Mouse (Mus musculus): Measurements from ENCODE around the gene Gm36028.

The Gm36028 gene

DNA sequence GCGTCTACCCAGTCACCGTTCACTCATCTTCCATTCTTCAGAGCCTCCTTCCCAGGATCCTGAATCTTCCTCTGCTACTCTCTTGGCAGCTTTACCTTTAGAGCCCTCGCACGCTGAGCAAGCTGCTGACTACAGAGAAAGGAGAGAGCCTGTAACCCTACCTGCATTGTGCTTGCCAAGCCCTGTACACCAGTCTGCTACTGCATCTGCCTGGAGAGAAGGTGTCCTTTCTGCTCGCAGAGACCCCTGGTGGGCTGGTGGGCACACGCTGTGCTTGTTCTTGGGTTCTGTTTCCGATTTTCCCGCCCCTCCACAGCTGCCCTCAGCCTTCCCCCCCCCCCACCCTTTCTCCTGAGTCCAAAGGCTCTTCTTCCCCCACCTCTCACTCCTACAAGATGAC lies 53.7 kb downstream of the Gm36028 start:
- no peak for DNase-seq

DNA sequence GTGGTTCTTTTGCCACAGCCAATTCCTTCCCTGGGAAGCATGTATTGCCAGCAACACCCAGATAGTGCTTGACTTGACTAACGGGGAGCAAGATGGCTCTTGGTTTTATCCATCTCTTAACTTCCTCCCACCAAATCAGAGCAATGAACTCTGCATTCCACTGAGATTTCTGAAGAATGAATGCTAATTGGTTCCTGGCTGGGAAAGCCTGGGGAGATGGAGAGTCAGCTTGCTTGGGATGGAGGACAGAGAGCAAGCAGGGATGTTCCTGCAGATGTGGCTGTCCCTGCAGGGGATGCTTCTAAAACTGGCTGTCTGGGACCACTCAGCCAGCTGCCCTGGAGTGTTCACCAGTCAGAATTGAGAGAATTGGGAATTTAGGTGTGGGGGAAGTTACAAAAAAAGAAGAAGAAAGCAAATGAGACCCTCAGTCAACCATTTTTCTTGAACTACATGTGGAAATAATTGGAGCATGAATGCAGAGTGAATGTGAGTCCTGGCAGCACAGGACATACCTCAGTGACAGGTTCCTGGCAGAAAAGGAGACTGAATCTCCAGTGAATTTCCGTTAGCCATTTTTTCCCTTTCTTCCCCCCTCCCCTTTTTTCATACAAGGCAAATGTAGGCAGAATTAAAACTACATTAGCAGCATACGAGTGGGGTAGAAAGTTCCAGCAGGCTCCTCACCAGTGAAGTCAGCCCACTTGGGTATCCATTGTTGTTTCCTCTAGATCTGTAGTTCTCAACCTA lies 55.0 kb downstream of the Gm36028 start:
- DNase-seq, result no peak

GRCm38 (mm10) chr16:37803387-37803950 lies 57.5 kb downstream of the Gm36028 start:
- no peak for DNase-seq

DNA sequence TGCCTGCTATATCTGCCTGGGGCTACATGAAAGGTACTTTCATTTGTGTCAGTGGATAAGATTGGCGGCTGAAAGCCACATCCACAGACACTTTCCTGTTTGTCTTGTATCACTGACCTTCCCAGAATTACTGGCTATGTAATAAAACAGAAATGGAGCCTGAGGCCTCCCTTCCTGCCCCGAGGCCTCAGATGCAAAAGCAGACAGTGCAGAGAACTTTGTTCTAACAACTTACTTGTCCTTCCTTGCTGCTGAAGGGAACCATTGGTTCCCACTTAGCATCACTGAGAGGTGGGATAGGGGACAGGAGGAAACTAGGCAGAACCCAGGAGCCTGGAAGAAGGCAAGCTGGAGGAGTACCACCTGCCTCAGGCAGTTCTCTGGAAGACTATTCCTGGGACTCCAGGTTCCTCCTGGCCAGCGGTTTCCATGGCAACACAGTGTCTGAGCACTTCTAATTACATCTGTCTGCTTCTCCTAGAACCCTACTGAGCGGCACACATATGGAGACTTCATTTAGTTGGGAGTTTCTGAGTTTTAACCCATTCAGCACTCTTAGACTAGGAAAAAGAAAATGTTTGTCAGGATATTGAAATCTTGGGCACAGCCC lies 58.2 kb downstream of the Gm36028 start:
- DNase-seq, result no peak

- no peak for DNase-seq
Measured at GRCm38 (mm10) chr16:37801097-37801496, 59.8 kb downstream of the Gm36028 start.
